Mouse (Mus musculus): ENCODE data around the gene Ncor2. TPM values are rescaled to one million over a fixed set of nuclear protein-coding genes. Genes with fewer than 3 reads are reported as not detected.

The Ncor2 gene
- total RNA-seq, 1 experiment from 2014 or later, result 16.9 TPM

- ATAC-seq (replicated peaks; ENCODE audit: low read depth, poor library complexity, severe bottlenecking), result no peak
These were observed 126.2 kb downstream of the Ncor2 start for GRCm38 (mm10) chr5:125052603-125053488.

GRCm38 (mm10) chr5:125052237-125052602, 126.8 kb downstream of the Ncor2 start:
- peak; percentile 39 for ATAC-seq (replicated peaks; ENCODE audit: low read depth, poor library complexity, severe bottlenecking)

GRCm38 (mm10) chr5:125049481-125049880, 129.5 kb downstream of the Ncor2 start:
- ATAC-seq (replicated peaks; ENCODE audit: low read depth, poor library complexity, severe bottlenecking), result no peak

- ATAC-seq (replicated peaks; ENCODE audit: low read depth, poor library complexity, severe bottlenecking), result no peak
These were observed 132.6 kb downstream of the Ncor2 start for GRCm38 (mm10) chr5:125046436-125046835.

- no peak for ATAC-seq (replicated peaks; ENCODE audit: low read depth, poor library complexity, severe bottlenecking)
These were observed 133.8 kb downstream of the Ncor2 start for GRCm38 (mm10) chr5:125045202-125045601.

GRCm38 (mm10) chr5:125043448-125043847, 135.6 kb downstream of the Ncor2 start:
- no peak for ATAC-seq (replicated peaks; ENCODE audit: low read depth, poor library complexity, severe bottlenecking)

- ATAC-seq (replicated peaks; ENCODE audit: low read depth, poor library complexity, severe bottlenecking), result no peak
These were observed 137.4 kb downstream of the Ncor2 start for GRCm38 (mm10) chr5:125041578-125041977.

- no peak for ATAC-seq (replicated peaks; ENCODE audit: low read depth, poor library complexity, severe bottlenecking)
These were observed 138.9 kb downstream of the Ncor2 start for GRCm38 (mm10) chr5:125040128-125040584.

- ATAC-seq (replicated peaks; ENCODE audit: low read depth, poor library complexity, severe bottlenecking), result no peak
These were observed 139.5 kb downstream of the Ncor2 start for GRCm38 (mm10) chr5:125039377-125040027.

- 0 out of 2 replicates have a peak, but pooled peaks have one; percentile 13 for ATAC-seq (replicated peaks; ENCODE audit: low read depth, poor library complexity, severe bottlenecking)
These were observed 142.5 kb downstream of the Ncor2 start for GRCm38 (mm10) chr5:125036483-125036882.

GRCm38 (mm10) chr5:125028911-125029310, 150.1 kb downstream of the Ncor2 start:
- ATAC-seq (replicated peaks; ENCODE audit: low read depth, poor library complexity, severe bottlenecking), result no peak

- no peak for ATAC-seq (replicated peaks; ENCODE audit: low read depth, poor library complexity, severe bottlenecking)
These were observed 150.6 kb downstream of the Ncor2 start for GRCm38 (mm10) chr5:125028371-125028770.

GRCm38 (mm10) chr5:125024002-125024401, 155.0 kb downstream of the Ncor2 start:
- ATAC-seq (replicated peaks; ENCODE audit: low read depth, poor library complexity, severe bottlenecking), result no peak

GRCm38 (mm10) chr5:125021298-125021697, 157.7 kb downstream of the Ncor2 start:
- ATAC-seq (replicated peaks; ENCODE audit: low read depth, poor library complexity, severe bottlenecking), result no peak

GRCm38 (mm10) chr5:125019099-125019498, 159.9 kb downstream of the Ncor2 start:
- no peak for ATAC-seq (replicated peaks; ENCODE audit: low read depth, poor library complexity, severe bottlenecking)

- no peak for ATAC-seq (replicated peaks; ENCODE audit: low read depth, poor library complexity, severe bottlenecking)
These were observed 161.7 kb downstream of the Ncor2 start for GRCm38 (mm10) chr5:125017332-125017731.

- ATAC-seq (replicated peaks; ENCODE audit: low read depth, poor library complexity, severe bottlenecking), result no peak
These were observed 162.4 kb downstream of the Ncor2 start for GRCm38 (mm10) chr5:125016421-125017242.

GRCm38 (mm10) chr5:125015576-125015975, 163.4 kb downstream of the Ncor2 start:
- no peak for ATAC-seq (replicated peaks; ENCODE audit: low read depth, poor library complexity, severe bottlenecking)

GRCm38 (mm10) chr5:125015066-125015465, 164.0 kb downstream of the Ncor2 start:
- ATAC-seq (replicated peaks; ENCODE audit: low read depth, poor library complexity, severe bottlenecking), result no peak

- peak; percentile 45 for ATAC-seq (replicated peaks; ENCODE audit: low read depth, poor library complexity, severe bottlenecking)
These were observed 164.5 kb downstream of the Ncor2 start for GRCm38 (mm10) chr5:125014497-125014896.
